Mouse (Mus musculus): Measurements from ENCODE around the gene Eif2b4.
A peak's percentile ranks its signal among the peaks of the same experiment; 100 is the strongest.

Eif2b4 gene

DNA sequence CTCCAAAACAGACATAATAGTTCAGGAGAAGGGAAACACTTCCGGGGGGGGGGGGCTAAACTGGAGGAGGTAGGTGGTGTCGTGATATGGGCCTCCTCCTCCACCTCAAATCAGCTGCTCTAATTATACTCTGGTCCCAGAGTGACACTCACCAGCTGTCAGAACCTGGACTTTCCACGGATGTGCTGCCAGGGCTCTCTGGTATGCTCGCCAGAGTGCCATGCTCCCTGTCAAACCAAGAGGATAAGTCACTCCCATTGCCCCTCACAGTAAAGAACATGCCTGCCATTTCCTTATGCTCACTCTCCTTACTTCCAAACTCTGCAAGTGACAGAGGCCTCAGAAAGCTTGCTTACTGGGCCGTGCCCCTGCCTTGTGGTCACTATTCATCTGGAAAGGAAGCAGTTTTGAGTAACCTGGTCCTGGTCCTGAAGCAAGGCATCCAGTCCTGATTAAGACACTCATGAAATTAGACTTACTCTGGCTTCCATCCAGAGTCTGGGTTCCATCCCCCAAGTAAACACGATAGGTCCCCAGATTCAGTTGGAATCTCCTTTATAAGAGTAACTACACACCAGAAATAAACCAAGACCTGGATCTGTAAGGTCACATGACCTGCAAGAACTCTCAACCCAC lies 39.6 kb downstream of the Eif2b4 start:
- DNase-seq, result peak in 1 of 2 experiments; percentile 7

- no peak for DNase-seq
Observed at GRCm38 (mm10) chr5:31151746-31152145, 41.5 kb downstream of the Eif2b4 start.

DNA sequence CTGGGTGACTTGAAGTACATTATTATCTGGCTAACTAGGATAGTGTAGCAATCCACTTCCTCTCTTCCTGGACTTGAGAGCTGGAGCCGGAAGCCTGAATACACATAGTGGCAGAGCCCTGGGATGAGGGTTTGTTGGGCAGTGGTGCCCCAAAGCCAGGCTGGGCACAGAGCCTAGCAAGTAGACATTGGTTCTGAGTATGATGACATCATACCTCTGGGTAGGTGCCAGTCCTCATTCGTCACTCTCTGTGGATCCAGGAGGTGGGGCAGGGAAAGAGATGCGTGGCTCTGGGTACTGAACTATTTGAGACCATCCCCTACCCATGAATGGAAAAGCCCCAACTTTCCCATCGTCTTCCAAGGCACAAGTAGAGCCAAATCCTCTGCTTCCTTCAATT lies 43.4 kb downstream of the Eif2b4 start:
- no peak for DNase-seq

DNA sequence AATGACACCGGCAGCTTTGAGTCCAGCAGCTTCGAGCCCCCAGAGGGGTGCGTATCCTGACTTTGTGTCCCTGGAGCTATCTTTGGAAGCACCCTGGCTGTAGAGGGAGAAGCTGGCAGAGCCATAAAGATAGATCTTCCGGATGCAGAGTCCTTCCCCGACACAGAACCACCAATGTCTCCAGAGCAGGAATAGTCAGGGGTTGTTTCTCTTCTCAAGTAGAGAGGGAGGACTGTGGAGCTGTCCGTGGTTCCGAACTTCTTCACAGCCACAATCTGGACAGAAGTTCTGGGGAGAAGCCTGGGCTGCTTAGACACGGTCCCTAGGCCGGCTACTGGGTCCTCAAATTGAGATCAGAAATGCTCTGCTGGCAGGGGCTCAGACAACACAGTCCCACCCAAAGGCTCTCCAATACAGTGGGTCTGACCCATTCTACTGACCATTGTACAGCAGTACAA lies 54.2 kb downstream of the Eif2b4 start:
- DNase-seq, result peak in 1 of 2 experiments; percentile 20

- peak in 1 of 2 experiments; percentile 38 for DNase-seq
Observed at GRCm38 (mm10) chr5:31138241-31138967, 54.8 kb downstream of the Eif2b4 start, which contains the start of gene Ucn. Gene Ucn (minus strand): TSS chr5:31138829.

DNA sequence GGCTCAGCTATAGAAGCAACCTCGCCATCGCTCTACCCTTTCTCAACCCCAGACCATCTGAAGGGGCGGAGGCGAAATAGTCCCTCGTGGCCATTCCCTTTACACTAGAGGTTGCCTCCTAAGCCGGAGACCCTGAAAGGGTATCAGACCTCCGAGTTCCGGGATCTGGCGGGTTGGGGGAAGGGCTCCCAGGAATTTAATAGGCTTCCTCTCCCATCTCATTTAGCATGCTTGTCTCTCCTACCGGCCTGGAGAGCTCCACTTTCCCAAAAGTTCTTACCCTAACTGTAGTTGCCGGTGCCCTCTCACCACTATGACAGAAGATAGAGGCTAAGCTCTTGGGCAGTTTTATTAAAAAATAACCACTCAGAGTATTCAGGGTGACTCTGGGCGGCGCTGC lies 55.6 kb downstream of the Eif2b4 start:
- no peak for DNase-seq
